Mouse (Mus musculus) heart, adult 2 months (tissue): Measurements from ENCODE around the gene Mark2.

ENCODE experiments used
- CTCF ChIP-seq: fragments of 200-600 bp; IDR thresholded peaks from 2 replicates; pipeline ENCODE4 v1.8.1; 2022; ENCODE audit warnings: antibody characterized with exemption, mild to moderate bottlenecking, moderate library complexity
- POLR2A ChIP-seq: fragments of 200-500 bp; IDR thresholded peaks from 2 replicates; pipeline ENCODE4 v1.6.1; 2011; ENCODE audit warnings: mild to moderate bottlenecking, low read depth, low read length, control low read depth; ENCODE audit not compliant: insufficient read depth

GRCm38 (mm10) chr19:7316822-7317221, 24.8 kb downstream of the Mark2 start:
- no peak for TF ChIP-seq CTCF
- no peak for TF ChIP-seq POLR2A
